In the genomic region with DNA sequence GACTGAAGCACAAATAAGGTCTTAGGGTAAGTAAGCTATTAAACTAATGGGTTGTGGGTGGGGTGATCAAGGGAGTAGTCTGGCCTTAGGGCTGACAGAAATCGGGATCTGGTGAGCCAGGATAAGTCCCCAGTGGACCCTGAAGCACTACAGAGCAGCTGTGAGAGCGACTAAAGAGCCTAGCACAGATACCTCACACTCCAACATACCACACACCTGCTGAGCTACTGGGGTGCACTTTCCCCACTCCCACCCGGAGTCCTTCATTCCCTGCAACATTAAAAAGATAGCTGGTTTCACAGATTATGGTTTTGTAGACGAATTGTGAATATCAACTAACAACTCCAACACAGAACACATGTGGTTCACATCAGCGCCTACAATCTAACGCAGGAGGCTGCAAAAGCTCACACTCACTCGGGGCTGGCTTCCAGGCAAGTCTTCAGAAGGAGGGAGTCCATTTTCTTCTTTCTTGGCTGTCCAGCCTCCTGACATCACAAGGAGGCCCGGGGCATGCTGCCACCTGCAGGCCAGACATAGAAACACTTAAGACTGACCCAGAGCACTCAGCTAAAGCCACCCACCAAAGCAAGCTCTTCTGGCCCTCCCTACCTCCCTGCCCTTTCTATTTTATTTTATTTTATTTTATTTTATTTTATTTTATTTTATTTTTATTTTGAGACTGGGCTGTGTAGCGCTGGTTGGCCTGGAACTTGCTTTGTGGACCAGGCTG, we compare ENCODE assay signal across 8 mouse cellular contexts. TPM values are rescaled to one million over a fixed set of nuclear protein-coding genes. Genes with fewer than 3 reads are reported as not detected.
DNase-seq lines count a peak whose midpoint lies in the region; ATAC-seq and TF ChIP-seq lines count a peak whose summit lies in the region.

No protein-coding gene starts in this region.

- H3K4me1 ChIP-seq in embryonic fibroblast, embryonic 13.5 days (ENCODE audit: control insufficient read depth, insufficient read depth, low read length): peaks cover 4% of the 10 kb centered on the region; the same call in 1 of the 2 replicates
- peaks cover 5% of the 10 kb centered on the region; the same call in 1 of the 2 replicates for H3K4me1 ChIP-seq in heart, embryonic 11.5 days (ENCODE audit: control insufficient read depth, insufficient read depth, low read length)
- H3K4me1 ChIP-seq in kidney, embryonic 16.5 days (ENCODE audit: insufficient read depth, low read length): peaks cover 12% of the 10 kb centered on the region; the same call in 1 of the 2 replicates
- peaks cover 6% of the 10 kb centered on the region for H3K4me1 ChIP-seq in liver, embryonic 16.5 days (ENCODE audit: control insufficient read depth, low read depth, low read length)
- H3K4me1 ChIP-seq in neural tube, embryonic 12.5 days: no peaks in the 10 kb centered on the region
- 0 out of 2 replicates have a peak, but pooled peaks cover 4% of the 10 kb centered on the region for H3K4me1 ChIP-seq in stomach, postnatal 0 days (replicated peaks; ENCODE audit: control insufficient read depth, insufficient read depth)

- peak; percentile 72 for DNase-seq in CD4-positive helper T cell, adult 2 months (ENCODE audit: low read depth, low spot score)
- DNase-seq in brain, adult 2 months (ENCODE audit: low read depth, low spot score): peak; percentile 88
- peak; percentile 86 for DNase-seq in stomach, postnatal 0 days (ENCODE audit: low spot score)

- H3K27me3 ChIP-seq in heart, embryonic 11.5 days (ENCODE audit: control insufficient read depth, insufficient read depth, low read length): no peaks in the 10 kb centered on the region
- no peaks in the 10 kb centered on the region for H3K27me3 ChIP-seq in kidney, embryonic 16.5 days (ENCODE audit: insufficient read depth, low read length)
- no peaks in the 10 kb centered on the region for H3K27me3 ChIP-seq in liver, embryonic 16.5 days (ENCODE audit: control insufficient read depth, insufficient read depth, low read depth, low read length)
- no peaks in the 10 kb centered on the region for H3K27me3 ChIP-seq in neural tube, embryonic 12.5 days (replicated peaks)
- H3K27me3 ChIP-seq in stomach, postnatal 0 days (ENCODE audit: control insufficient read depth, insufficient read depth, low read length): no peaks in the 10 kb centered on the region

- no peak for TF ChIP-seq EP300 in stomach, postnatal 0 days (optimal IDR thresholded peaks at IDR 0.05)

- H3K36me3 ChIP-seq in heart, embryonic 11.5 days (ENCODE audit: control insufficient read depth, insufficient read depth, low read length): no peaks in the 10 kb centered on the region
- H3K36me3 ChIP-seq in kidney, embryonic 16.5 days (ENCODE audit: insufficient read depth, low read length): no peaks in the 10 kb centered on the region
- no peaks in the 10 kb centered on the region for H3K36me3 ChIP-seq in liver, embryonic 16.5 days (ENCODE audit: control insufficient read depth, insufficient read depth)
- no peaks in the 10 kb centered on the region for H3K36me3 ChIP-seq in neural tube, embryonic 12.5 days
- H3K36me3 ChIP-seq in stomach, postnatal 0 days (ENCODE audit: control insufficient read depth, insufficient read depth, low read length): no peaks in the 10 kb centered on the region

- WGBS in heart, embryonic 11.5 days (ENCODE audit: insufficient replicate concordance): 31% methylated on average over 9 of the region's 9 CpGs
- 26% methylated on average over 9 of the region's 9 CpGs for WGBS in kidney, embryonic 16.5 days
- 33% methylated on average over 9 of the region's 9 CpGs for WGBS in liver, embryonic 16.5 days (ENCODE audit: insufficient replicate concordance)
- 32% methylated on average over 9 of the region's 9 CpGs for WGBS in neural tube, embryonic 12.5 days
- WGBS in stomach, postnatal 0 days: 34% methylated on average over 9 of the region's 9 CpGs

- no peak overlapping the region for H3K9ac ChIP-seq in heart, embryonic 11.5 days (ENCODE audit: low read depth, low read length)
- H3K9ac ChIP-seq in kidney, embryonic 16.5 days (replicated peaks; ENCODE audit: low read length): peak overlapping the region; percentile 53; the same call in 1 of the 2 replicates
- H3K9ac ChIP-seq in liver, embryonic 16.5 days (ENCODE audit: low read depth, low read length): no peak overlapping the region
- no peak overlapping the region for H3K9ac ChIP-seq in neural tube, embryonic 12.5 days
- no peak overlapping the region for H3K9ac ChIP-seq in stomach, postnatal 0 days (ENCODE audit: low read length)

- no peak overlapping the region; the same call in 1 of the 2 replicates for H3K4me2 ChIP-seq in heart, embryonic 11.5 days
- peak overlapping the region; percentile 33; the same call in 1 of the 2 replicates for H3K4me2 ChIP-seq in kidney, embryonic 16.5 days (replicated peaks; ENCODE audit: low read depth, low read length)
- H3K4me2 ChIP-seq in liver, embryonic 16.5 days (ENCODE audit: low read depth, low read length): no peak overlapping the region
- H3K4me2 ChIP-seq in neural tube, embryonic 12.5 days (replicated peaks): peak overlapping the region; percentile 22
- H3K4me2 ChIP-seq in stomach, postnatal 0 days (replicated peaks; ENCODE audit: low read depth): no peak overlapping the region

- no peak overlapping the region for H3K27ac ChIP-seq in embryonic fibroblast, embryonic 13.5 days (ENCODE audit: insufficient read depth, low read length)
- no peak overlapping the region for H3K27ac ChIP-seq in heart, embryonic 11.5 days (ENCODE audit: low read depth, low read length)
- no peak overlapping the region for H3K27ac ChIP-seq in kidney, embryonic 16.5 days (ENCODE audit: low read length)
- no peak overlapping the region for H3K27ac ChIP-seq in liver, embryonic 16.5 days (ENCODE audit: low read length)
- H3K27ac ChIP-seq in neural tube, embryonic 12.5 days: no peak overlapping the region
- H3K27ac ChIP-seq in stomach, postnatal 0 days (replicated peaks): 0 out of 2 replicates have a peak overlapping the region, but pooled peaks have one; percentile 9

- ATAC-seq in heart, embryonic 11.5 days (replicated peaks; ENCODE audit: insufficient number of reproducible peaks, low FRiP score, low TSS enrichment): peak; percentile 69; the same call in 1 of the 2 replicates
- peak; percentile 89 for ATAC-seq in kidney, embryonic 16.5 days (ENCODE audit: low FRiP score, low TSS enrichment)
- ATAC-seq in liver, embryonic 16.5 days (ENCODE audit: low read depth): 0 out of 2 replicates have a peak, but pooled peaks have one; percentile 19
- peak; percentile 29; the same call in 1 of the 2 replicates for ATAC-seq in neural tube, embryonic 12.5 days (ENCODE audit: low FRiP score, low read depth)
- ATAC-seq in stomach, postnatal 0 days (ENCODE audit: low FRiP score, low TSS enrichment): peak; percentile 82

- no peaks in the 10 kb centered on the region for H3K9me3 ChIP-seq in heart, embryonic 11.5 days (replicated peaks; ENCODE audit: control insufficient read depth, low read length)
- no peaks in the 10 kb centered on the region for H3K9me3 ChIP-seq in kidney, embryonic 16.5 days (ENCODE audit: low read length)
- no peaks in the 10 kb centered on the region for H3K9me3 ChIP-seq in liver, embryonic 16.5 days (replicated peaks; ENCODE audit: control insufficient read depth, low read length)
- H3K9me3 ChIP-seq in neural tube, embryonic 12.5 days: no peaks in the 10 kb centered on the region
- no peaks in the 10 kb centered on the region for H3K9me3 ChIP-seq in stomach, postnatal 0 days (ENCODE audit: control insufficient read depth, low read length)

- no peak overlapping the region for H3K4me3 ChIP-seq in embryonic fibroblast, embryonic 13.5 days (ENCODE audit: insufficient read depth, low read length)
- H3K4me3 ChIP-seq in heart, embryonic 11.5 days (ENCODE audit: low read depth, low read length): no peak overlapping the region
- no peak overlapping the region for H3K4me3 ChIP-seq in kidney, embryonic 16.5 days (ENCODE audit: low read length)
- no peak overlapping the region for H3K4me3 ChIP-seq in liver, embryonic 16.5 days (ENCODE audit: low read depth, low read length)
- no peak overlapping the region for H3K4me3 ChIP-seq in neural tube, embryonic 12.5 days
- no peak overlapping the region for H3K4me3 ChIP-seq in stomach, postnatal 0 days (ENCODE audit: low read depth, low read length)

- peak; percentile 58; the same call in 1 of the 2 replicates for TF ChIP-seq CTCF in embryonic fibroblast, embryonic 13.5 days (IDR thresholded peaks at IDR 0.05; ENCODE audit: borderline replicate concordance, insufficient read depth, low read length)
- peak; percentile 90 for TF ChIP-seq CTCF in stomach, postnatal 0 days (IDR thresholded peaks at IDR 0.05; ENCODE audit: low read depth)

- no peak for TF ChIP-seq POLR2A in embryonic fibroblast, embryonic 13.5 days (IDR thresholded peaks at IDR 0.05; ENCODE audit: low read depth, low read length)

RNA-seq across cellular contexts. Expression of a gene that starts 9.3 kb away (rescaled TPM):
- polyA plus RNA-seq in embryonic fibroblast, embryonic 13.5 days (2011; ENCODE audit: insufficient read length, low read depth, missing spikeins): not detected in 2 replicates
- 0.63 TPM in 1 of 2 replicates, not detected in the other for polyA plus RNA-seq in heart, embryonic 11.5 days (2014; fragmentation: Nextera tagmentation; extraction: Ambion mirVana)
- 1.1 and 2.1 TPM in 2 replicates for polyA plus RNA-seq in kidney, embryonic 16.5 days (2015; fragmentation: Nextera tagmentation; extraction: Ambion mirVana)
- 0.08 and 0.44 TPM in 2 replicates for polyA plus RNA-seq in liver, embryonic 16.5 days (2015; fragmentation: Nextera tagmentation; extraction: Ambion mirVana)
- polyA plus RNA-seq in neural tube, embryonic 12.5 days (2016; fragmentation: Nextera tagmentation; extraction: Ambion mirVana): 0.19 TPM in 1 of 2 replicates, not detected in the other
- 1.9 and 2.3 TPM in 2 replicates for polyA plus RNA-seq in stomach, postnatal 0 days (2015; fragmentation: Nextera tagmentation; extraction: Ambion mirVana)

RNA-seq across cellular contexts. Expression of a gene that starts 41.7 kb away (rescaled TPM):
- 7.1 and 7.2 TPM in 2 replicates for polyA plus RNA-seq in embryonic fibroblast, embryonic 13.5 days (2011; ENCODE audit: insufficient read length, low read depth, missing spikeins)
- 8.1 and 9.2 TPM in 2 replicates for polyA plus RNA-seq in heart, embryonic 11.5 days (2014; fragmentation: Nextera tagmentation; extraction: Ambion mirVana)
- 17.3 and 18.4 TPM in 2 replicates for polyA plus RNA-seq in kidney, embryonic 16.5 days (2015; fragmentation: Nextera tagmentation; extraction: Ambion mirVana)
- 2.4 and 2.6 TPM in 2 replicates for polyA plus RNA-seq in liver, embryonic 16.5 days (2015; fragmentation: Nextera tagmentation; extraction: Ambion mirVana)
- 7.4 and 7.6 TPM in 2 replicates for polyA plus RNA-seq in neural tube, embryonic 12.5 days (2016; fragmentation: Nextera tagmentation; extraction: Ambion mirVana)
- polyA plus RNA-seq in stomach, postnatal 0 days (2015; fragmentation: Nextera tagmentation; extraction: Ambion mirVana): 9.4 and 10.1 TPM in 2 replicates

Comparison
In these comparisons a context has a peak if more than half of its experiments do, and no peak if none do; other contexts are left out.
1. ATAC-seq: peak in every context shown above with its lines; median percentile 89 in kidney, embryonic 16.5 days; 82 in stomach, postnatal 0 days; 69 in heart, embryonic 11.5 days; 29 in neural tube, embryonic 12.5 days; 19 in liver, embryonic 16.5 days.
2. H3K4me2 ChIP-seq: peak in kidney, embryonic 16.5 days (single experiment) and neural tube, embryonic 12.5 days (single experiment); none in heart, embryonic 11.5 days (single experiment), liver, embryonic 16.5 days (single experiment) and stomach, postnatal 0 days (single experiment).
3. Peak in every context shown above with its lines, with median percentiles within 50 percentile points of each other: DNase-seq.